Mouse (Mus musculus): ENCODE measurements at regions not wholly inside any gene's neighbourhood (a gene's known extent, or its start where the extent isn't known, plus 50 kb on each side); places are given as distances from the start of the nearest gene placed in this dataset.

DNA sequence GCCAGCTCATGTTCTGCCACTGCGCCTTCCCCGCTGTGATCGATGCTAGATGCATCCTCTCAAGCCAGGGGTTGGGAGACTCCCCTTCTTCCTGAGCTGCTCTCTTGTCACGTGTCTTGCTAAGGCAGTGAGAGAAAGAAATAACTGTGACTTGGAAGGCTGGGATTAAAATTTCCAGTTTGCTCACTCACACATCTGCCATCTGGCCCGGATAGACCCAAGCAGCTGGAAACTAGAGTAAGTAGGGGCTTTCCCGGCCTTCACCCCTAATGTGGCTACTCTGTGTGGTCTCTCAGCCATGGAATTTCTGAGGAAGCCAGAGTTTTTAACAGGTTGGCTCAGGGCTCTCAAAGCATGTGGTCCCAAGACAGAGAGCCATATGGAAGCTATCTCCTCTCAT, 206.6 kb upstream of the Bcor start:
- peak in 1 of 2 experiments; percentile 18 for DNase-seq (ENCODE audit: low spot score in 2 of 2)

DNA sequence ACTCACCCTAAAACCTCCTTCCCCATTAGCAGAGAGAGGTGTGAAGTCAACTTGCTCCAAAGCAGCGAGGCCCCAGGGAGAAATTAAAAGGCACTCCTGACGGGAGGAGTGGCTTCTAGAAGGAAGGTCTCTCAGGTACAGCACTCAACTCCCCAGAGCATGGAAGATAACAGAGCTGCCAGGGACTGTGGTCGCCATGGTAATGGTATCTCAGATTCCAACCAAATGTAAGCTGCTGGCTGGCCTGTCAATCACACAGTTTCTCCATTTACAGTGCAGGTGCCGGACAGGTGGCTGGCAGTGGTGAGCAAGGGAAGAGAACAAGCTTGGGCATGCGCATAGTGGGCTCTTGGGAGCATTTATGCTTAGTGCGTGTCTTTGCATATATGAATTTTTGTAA, 213.5 kb upstream of the Bcor start:
- DNase-seq (ENCODE audit: low spot score in 2 of 2) = no peak

DNA sequence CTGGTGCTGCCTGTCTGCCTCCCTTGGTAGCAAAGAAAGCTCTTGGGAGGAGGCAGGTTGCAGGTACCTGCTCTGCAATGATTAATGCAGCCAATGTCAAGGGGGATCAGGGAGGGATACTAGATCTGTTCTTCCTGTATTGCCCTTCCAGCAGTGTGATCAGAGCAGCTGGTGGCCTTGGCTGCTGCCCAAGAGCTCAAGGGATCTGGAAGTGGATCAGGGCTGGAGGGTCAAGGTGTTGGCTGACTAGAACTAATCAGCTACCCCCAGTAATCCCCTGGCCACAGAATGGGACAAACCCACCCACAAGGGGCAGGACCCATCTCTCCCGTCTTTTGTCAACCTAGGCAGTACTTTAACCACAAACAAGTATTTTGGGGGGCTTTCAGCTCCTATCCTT, 211.8 kb upstream of the Atp6ap2 start:
- no peak for DNase-seq (ENCODE audit: low spot score in 2 of 2)

DNA sequence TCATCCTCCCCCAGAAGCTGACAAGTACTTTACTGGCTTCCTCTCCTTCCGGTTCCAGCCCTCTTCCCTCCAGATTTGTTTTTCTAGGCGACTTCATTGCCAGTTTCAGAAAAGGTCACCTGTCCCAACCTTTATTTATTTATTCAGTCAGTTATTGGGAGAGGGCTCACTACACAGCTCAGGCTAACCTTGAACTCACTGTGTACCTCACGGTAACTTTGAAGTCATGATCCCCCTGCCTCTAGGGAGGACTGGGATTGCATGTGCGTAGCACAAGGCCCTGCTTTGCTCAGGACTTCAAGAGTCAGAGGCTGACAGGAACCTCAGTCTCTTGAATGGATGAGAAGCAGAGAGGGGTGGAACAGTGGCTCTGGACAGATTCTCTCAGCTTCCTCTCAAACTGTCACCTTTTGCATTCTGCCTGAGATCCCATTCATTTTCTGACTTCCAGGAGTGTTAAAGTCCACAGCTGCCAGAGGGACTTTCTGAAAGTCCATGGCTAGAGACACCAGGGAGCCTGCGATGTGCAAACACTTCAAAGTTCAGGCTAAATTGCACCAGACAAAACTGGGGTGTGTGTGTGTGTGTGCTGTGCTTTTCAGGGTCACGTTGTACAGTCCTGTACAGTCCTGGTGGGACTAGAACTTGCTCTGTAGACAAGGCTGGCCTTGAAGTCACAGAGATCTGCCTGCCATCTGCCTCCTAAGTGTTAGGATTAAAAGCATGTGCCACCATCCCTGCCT, 211.2 kb upstream of the Atp6ap2 start:
- DNase-seq (ENCODE audit: low spot score in 2 of 2) = no peak

- DNase-seq (ENCODE audit: low spot score in 2 of 2) = no peak
Measured at GRCm38 (mm10) chrX:12377441-12377840, 210.2 kb upstream of the Atp6ap2 start.

DNA sequence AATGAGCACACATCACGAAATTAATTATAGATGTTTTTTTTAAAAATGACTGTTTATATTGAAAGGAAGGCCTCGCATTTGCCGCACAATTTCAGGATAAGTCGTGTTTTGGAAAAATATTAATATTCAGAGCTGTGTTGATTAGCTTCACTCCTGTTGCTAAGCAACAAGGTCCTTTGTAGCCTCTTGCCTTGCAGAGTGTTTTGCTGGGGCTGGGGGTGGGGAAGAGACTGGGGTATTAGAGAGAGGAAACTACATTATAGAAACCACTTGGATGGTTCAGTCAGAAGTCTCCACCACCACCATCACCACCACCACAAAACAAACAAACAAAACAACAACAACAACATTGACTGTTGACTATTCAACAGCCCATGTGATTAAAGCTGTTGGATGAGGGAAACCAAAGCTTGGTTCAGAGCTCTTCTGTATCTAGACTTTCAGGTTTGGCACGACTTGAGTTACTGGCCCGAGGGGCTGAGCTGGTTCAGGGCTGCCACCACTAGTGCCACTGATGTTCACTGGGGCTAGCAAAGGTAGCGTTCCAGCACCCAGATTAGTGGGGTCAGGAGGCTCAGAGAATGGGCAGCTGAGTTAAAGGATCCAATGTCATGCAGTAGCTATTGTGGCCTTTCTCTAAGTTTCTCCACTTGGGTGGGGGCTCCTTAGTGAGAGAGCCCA, 195.3 kb upstream of the Atp6ap2 start:
- no peak for DNase-seq (ENCODE audit: low spot score in 2 of 2)

- no peak for DNase-seq (ENCODE audit: low spot score in 2 of 2)
Measured at GRCm38 (mm10) chrX:12409319-12409718, 178.3 kb upstream of the Atp6ap2 start.

- no peak for DNase-seq (ENCODE audit: low spot score in 2 of 2)
Measured at GRCm38 (mm10) chrX:12425566-12425965, 162.0 kb upstream of the Atp6ap2 start.

DNA sequence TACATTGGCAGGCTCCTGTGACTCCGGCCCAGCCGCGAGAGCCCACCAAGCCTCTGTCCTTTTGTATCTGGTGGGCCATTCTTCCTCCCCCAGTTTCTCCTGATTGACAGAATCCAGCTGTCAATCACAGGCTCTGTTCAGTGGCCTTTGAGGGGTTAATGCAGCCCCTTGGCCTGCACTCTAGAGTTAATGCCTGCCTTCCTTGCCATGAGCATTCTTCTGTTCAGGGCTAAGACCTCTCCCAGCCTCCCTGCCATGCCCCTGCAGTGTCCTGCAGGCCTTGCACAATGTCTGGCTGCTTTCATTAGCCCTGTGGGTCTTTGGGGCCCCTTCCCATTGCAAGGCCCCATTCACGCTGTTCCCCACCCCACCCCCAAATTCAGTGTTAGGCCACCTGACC, 160.9 kb upstream of the Atp6ap2 start:
- no peak for DNase-seq (ENCODE audit: low spot score in 2 of 2)

- DNase-seq (ENCODE audit: low spot score in 2 of 2) = no peak
Measured at GRCm38 (mm10) chrX:12432289-12432688, 155.3 kb upstream of the Atp6ap2 start.

DNA sequence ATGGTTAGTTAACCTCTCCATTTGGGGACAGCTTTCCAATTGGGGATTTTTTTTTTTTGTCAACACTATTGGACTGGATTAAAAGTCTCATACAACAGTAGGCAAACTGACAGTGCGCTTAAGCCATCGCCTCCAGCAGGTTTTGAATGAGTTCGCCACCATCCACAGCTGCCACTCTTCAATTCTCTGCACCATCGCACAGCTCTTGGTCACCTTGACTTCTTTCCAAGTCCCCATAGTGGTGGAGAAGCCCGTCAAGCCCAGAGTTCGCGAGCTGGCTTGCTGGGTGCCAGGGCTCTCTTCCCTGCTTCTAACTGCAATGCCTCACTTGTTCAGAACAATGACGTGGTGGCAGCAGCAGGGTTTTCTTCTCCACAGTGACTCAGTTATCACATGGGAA, 151.9 kb upstream of the Atp6ap2 start:
- no peak for DNase-seq (ENCODE audit: low spot score in 2 of 2)

- DNase-seq (ENCODE audit: low spot score in 2 of 2) = no peak
Measured at GRCm38 (mm10) chrX:12436106-12436505, 151.5 kb upstream of the Atp6ap2 start.

- no peak for DNase-seq (ENCODE audit: low spot score in 2 of 2)
Measured at GRCm38 (mm10) chrX:12439447-12439846, 148.2 kb upstream of the Atp6ap2 start.

DNA sequence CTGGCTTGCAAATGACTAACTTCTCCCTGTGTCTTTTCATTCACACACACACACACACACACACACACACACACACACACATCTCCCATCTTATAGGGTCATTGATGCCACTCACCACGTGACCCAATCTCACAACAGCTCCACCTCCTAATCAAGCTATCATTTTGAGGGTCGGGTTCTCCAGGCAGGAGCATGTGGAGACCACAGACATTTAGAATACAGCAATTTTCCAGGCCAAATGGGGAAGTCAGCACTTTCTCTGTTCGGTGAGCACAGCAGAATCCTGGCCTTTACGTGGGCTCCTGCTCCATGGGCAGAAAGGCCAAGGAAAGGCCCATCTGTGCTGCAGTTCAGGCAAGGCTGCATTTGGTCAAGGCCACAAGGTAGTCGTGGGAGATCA, 143.8 kb upstream of the Atp6ap2 start:
- DNase-seq (ENCODE audit: low spot score in 2 of 2) = no peak

DNA sequence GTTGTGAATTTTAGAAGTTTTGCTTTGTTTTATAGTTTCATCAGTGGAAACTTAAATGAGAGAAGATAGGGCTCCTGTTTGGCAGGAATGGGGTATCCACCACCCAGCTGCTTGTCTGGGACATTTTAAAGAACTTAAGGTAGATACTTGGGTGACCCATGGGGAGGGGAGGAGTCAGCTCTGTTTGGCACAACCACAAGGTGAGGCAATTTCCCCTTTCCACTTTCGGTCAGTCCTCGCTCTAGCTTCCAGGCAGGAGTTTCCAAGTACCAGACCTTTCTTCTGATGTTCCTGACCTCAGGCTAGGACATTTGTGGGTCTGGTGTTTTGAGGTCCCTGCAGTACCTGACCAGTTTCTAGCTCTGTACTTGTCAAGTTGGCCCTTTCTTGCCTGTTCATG, 142.5 kb upstream of the Atp6ap2 start:
- DNase-seq (ENCODE audit: low spot score in 2 of 2) = no peak

GRCm38 (mm10) chrX:12447962-12448361, 139.6 kb upstream of the Atp6ap2 start:
- no peak for DNase-seq (ENCODE audit: low spot score in 2 of 2)

- no peak for DNase-seq (ENCODE audit: low spot score in 2 of 2)
Measured at GRCm38 (mm10) chrX:12449688-12450087, 137.9 kb upstream of the Atp6ap2 start.

GRCm38 (mm10) chrX:12452979-12453769, 134.4 kb upstream of the Atp6ap2 start:
- no peak for DNase-seq (ENCODE audit: low spot score in 2 of 2)

DNA sequence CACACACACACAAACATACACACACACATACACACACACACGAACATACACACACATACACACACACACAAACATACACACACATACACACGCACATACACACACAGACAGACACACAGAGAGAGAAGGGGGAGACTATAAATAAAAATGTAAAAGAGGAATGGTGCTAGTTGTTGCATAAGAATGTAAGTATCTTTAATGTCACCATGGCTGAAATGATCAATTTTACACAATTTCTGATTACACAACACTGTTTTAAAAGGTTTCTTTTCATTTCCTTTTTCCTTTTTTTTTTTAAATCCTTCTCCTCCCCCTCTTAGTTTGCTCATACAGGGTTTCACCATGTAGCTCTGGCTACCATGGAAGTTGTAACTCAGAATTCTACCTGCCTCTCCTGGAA, 125.9 kb upstream of the Atp6ap2 start:
- no peak for DNase-seq (ENCODE audit: low spot score in 2 of 2)

GRCm38 (mm10) chrX:12462936-12463647, 124.5 kb upstream of the Atp6ap2 start:
- DNase-seq (ENCODE audit: low spot score in 2 of 2) = no peak

GRCm38 (mm10) chrX:12466312-12466711, 121.3 kb upstream of the Atp6ap2 start:
- DNase-seq (ENCODE audit: low spot score in 2 of 2) = no peak

DNA sequence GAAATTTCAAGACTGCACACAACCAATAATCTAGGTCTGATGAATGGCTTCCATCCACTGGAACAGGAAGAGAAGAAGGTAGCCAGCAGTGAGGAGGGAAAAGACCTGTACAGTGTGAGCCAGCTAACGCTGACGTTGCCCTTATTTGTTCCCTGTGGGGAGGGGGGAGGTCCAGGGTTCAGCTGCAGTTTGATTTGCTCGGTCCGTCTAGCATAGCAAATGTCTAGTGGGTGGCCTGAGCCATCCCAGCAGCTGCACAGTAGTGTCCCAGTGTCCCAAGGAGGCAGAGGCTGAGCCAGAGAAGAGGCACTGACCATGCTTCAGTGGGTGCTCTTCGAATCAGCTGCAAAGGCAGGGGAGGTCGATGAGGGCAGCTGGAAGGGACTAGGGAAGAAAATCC, 120.7 kb upstream of the Atp6ap2 start:
- no peak for DNase-seq (ENCODE audit: low spot score in 2 of 2)

All from urinary bladder, postnatal 4 days (tissue).